Mouse (Mus musculus) limb, embryonic 13.5 days (tissue): ENCODE measurements around the gene Zfp42. TPM values are rescaled to one million over a fixed set of nuclear protein-coding genes. Genes with fewer than 3 reads are reported as not detected.

Experiments used
- ATAC-seq: fragments of 200-750 bp; cut with Nextera tagmentation; 2 replicates; pipeline ENCODE4 v1.8.0; 2017; ENCODE audit warnings: low read depth, moderate number of reproducible peaks, moderate TSS enrichment; ENCODE audit not compliant: low FRiP score
- H3K27ac ChIP-seq: fragments of 300-500 bp; sonication (generic); 2 replicates; pipeline ENCODE4 v1.5.1; 2015; ENCODE audit warnings: inconsistent platforms, mild to moderate bottlenecking, moderate library complexity
- H3K27me3 ChIP-seq: fragments of 300-500 bp; sonication (generic); 2 replicates; pipeline ENCODE4 v1.6.1; 2015; ENCODE audit warnings: mild to moderate bottlenecking, inconsistent platforms
- H3K36me3 ChIP-seq: fragments of 300-500 bp; sonication (generic); 2 replicates; pipeline ENCODE4 v1.6.1; 2015; ENCODE audit warnings: inconsistent platforms, mild to moderate bottlenecking, moderate library complexity
- H3K4me1 ChIP-seq: fragments of 300-500 bp; sonication (generic); 2 replicates; pipeline ENCODE4 v1.6.1; 2015; ENCODE audit warnings: inconsistent platforms
- H3K4me2 ChIP-seq: fragments of 300-500 bp; sonication (generic); replicated peaks from 2 replicates; pipeline ENCODE4 v1.6.1; 2015; ENCODE audit warnings: inconsistent platforms, mild to moderate bottlenecking, moderate library complexity
- H3K4me3 ChIP-seq: fragments of 300-500 bp; sonication (generic); 2 replicates; pipeline ENCODE4 v1.5.1; 2015; ENCODE audit warnings: moderate library complexity, mild to moderate bottlenecking, inconsistent platforms
- H3K9ac ChIP-seq: fragments of 300-500 bp; sonication (generic); 2 replicates; pipeline ENCODE4 v1.6.1; 2015; ENCODE audit warnings: mild to moderate bottlenecking, inconsistent platforms
- H3K9me3 ChIP-seq: fragments of 300-500 bp; sonication (generic); 2 replicates; pipeline ENCODE4 v1.6.1; 2016; ENCODE audit warnings: inconsistent platforms
- WGBS: fragments of 180-500 bp; shearing (Covaris S2); methylation state at CpG from one replicate; pipeline ENCODE4 v1.1.7; 2015; 5-methylcytosine and 5-hydroxymethylcytosine counted together
- polyA plus RNA-seq: library from polyadenylated mRNA; unstranded; fragments of >200 nt; fragmentation: Nextera tagmentation; extraction: Ambion mirVana; gene quantifications from 2 replicates; pipeline ENCODE4 v1.2.1, GENCODE M21; 2015

Gene Zfp42
- polyA plus RNA-seq, 1 experiment from 2014 or later = 0.23 TPM

DNA sequence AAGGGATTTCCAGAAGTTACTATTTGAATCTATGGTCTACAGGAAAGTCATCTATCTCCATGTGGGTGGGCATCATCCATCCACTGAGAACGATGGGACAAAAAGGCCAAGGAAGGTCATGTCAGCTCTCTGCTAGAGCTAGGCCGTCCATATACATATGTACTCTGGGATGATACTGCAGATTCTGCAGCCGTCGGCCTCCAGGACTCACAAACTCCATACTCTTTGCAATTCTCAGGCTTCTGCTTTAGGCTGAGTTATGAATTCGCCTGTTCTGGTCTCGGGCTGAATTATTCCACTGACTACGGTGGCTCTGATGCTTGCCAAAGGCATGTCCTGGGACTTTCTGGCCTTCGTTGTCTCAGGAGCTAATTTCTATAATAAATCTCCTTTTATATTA is 58.1 kb downstream of the Zfp42 start:
- Histone ChIP-seq H3K27me3 (no peaks in the 10 kb centered on the region), H3K4me1 (no peaks in the 10 kb centered on the region), H3K36me3 (no peaks in the 10 kb centered on the region), H3K4me2 (no peak overlapping the region), H3K9ac (no peak overlapping the region), H3K27ac (no peak overlapping the region; the same call in 1 of the 2 replicates), H3K9me3 (peaks cover 2% of the 10 kb centered on the region; the same call in 1 of the 2 replicates), H3K4me3 (no peak overlapping the region)
- 75% methylated on average over 8 of the region's 8 CpGs for WGBS
- ATAC-seq = peak; percentile 61

Other genes starting within 250 kb of the Zfp42 start
- gene Triml1, start 165.5 kb downstream of the Zfp42 start, polyA plus RNA-seq = not detected in 2 replicates
- not detected in 2 replicates for gene Triml2, start 126.4 kb downstream of the Zfp42 start, polyA plus RNA-seq
- gene Adam26b, start 221.1 kb upstream of the Zfp42 start, polyA plus RNA-seq = not detected in 2 replicates